Mouse (Mus musculus) erythroblast, embryonic 14.5 days (primary cell): Measurements from ENCODE around the gene Grik2. TPM values are rescaled to one million over a fixed set of nuclear protein-coding genes. Genes with fewer than 3 reads are reported as not detected.
"Not testable (repeated sequence)": the region's sequence is repeated elsewhere in the genome, so short reads cannot be mapped to it uniquely, and the experiment has no call there.

ENCODE experiments used
- H3K27me3 ChIP-seq: 2 replicates; pipeline ENCODE4 v1.6.1; 2012; ENCODE audit warnings: inconsistent platforms; ENCODE audit not compliant: control insufficient read depth
- H3K36me3 ChIP-seq: 2 replicates; pipeline ENCODE4 v1.6.1; 2012; ENCODE audit warnings: mild to moderate bottlenecking, inconsistent platforms; ENCODE audit not compliant: control insufficient read depth
- H3K4me1 ChIP-seq: 2 replicates; pipeline ENCODE4 v1.6.1; 2012; ENCODE audit warnings: inconsistent platforms; ENCODE audit not compliant: control insufficient read depth
- H3K4me3 ChIP-seq: replicated peaks from 2 replicates; pipeline ENCODE3; 2012; ENCODE audit warnings: moderate library complexity, mild to moderate bottlenecking, inconsistent platforms
- H3K9me3 ChIP-seq: 2 replicates; pipeline ENCODE4 v1.6.1; 2012; ENCODE audit warnings: low read length, inconsistent platforms, mixed read lengths; ENCODE audit not compliant: control insufficient read depth
- GATA1 ChIP-seq: IDR thresholded peaks from 2 replicates; pipeline ENCODE4 v1.6.1; 2012; ENCODE audit warnings: low read length, inconsistent platforms, mixed read lengths
- TAL1 ChIP-seq: IDR thresholded peaks from 3 replicates; pipeline ENCODE4 v1.6.1; 2012; ENCODE audit warnings: low read length, inconsistent platforms, mixed read lengths
- polyA plus RNA-seq: library from polyadenylated mRNA; stranded (reverse); fragments of >175 nt; gene quantifications from 2 replicates; pipeline ENCODE4 v1.2.3, GENCODE M21; 2012

Gene Grik2
- polyA plus RNA-seq, 1 experiment, result not detected

GRCm38 (mm10) chr10:49441369-49441768 is 347.2 kb downstream of the Grik2 start:
- Histone ChIP-seq H3K4me1 (no peaks in the 10 kb centered on the region), H3K4me3 (no peak overlapping the region), H3K9me3 (0 out of 2 replicates have a peak, but pooled peaks cover 2% of the 10 kb centered on the region), H3K36me3 (no peaks in the 10 kb centered on the region), H3K27me3 (no peaks in the 10 kb centered on the region)
- TF ChIP-seq TAL1 (no peak), GATA1 (no peak)

GRCm38 (mm10) chr10:49437057-49437456 is 351.5 kb downstream of the Grik2 start:
- Histone ChIP-seq H3K4me1 (no peaks in the 10 kb centered on the region), H3K27me3 (no peaks in the 10 kb centered on the region), H3K4me3 (no peak overlapping the region), H3K36me3 (no peaks in the 10 kb centered on the region), H3K9me3 (0 out of 2 replicates have a peak, but pooled peaks cover 2% of the 10 kb centered on the region)
- no peak for TF ChIP-seq TAL1

- Histone ChIP-seq H3K36me3 (no peaks in the 10 kb centered on the region), H3K27me3 (no peaks in the 10 kb centered on the region), H3K4me3 (no peak overlapping the region), H3K9me3 (0 out of 2 replicates have a peak, but pooled peaks cover 2% of the 10 kb centered on the region), H3K4me1 (no peaks in the 10 kb centered on the region)
- TF ChIP-seq GATA1, result no peak
- TF ChIP-seq TAL1, result no peak
These were observed 352.3 kb downstream of the Grik2 start for GRCm38 (mm10) chr10:49436301-49436700.

GRCm38 (mm10) chr10:49432825-49433224 is 355.7 kb downstream of the Grik2 start:
- H3K36me3 ChIP-seq, result no peaks in the 10 kb centered on the region
- no peaks in the 10 kb centered on the region for H3K27me3 ChIP-seq
- H3K9me3 ChIP-seq, result 0 out of 2 replicates have a peak, but pooled peaks cover 2% of the 10 kb centered on the region
- H3K4me1 ChIP-seq, result no peaks in the 10 kb centered on the region
- H3K4me3 ChIP-seq, result no peak overlapping the region
- no peak for TF ChIP-seq GATA1
- TF ChIP-seq TAL1, result no peak

- H3K4me1 ChIP-seq, result not testable (repeated sequence)
These were observed 371.4 kb downstream of the Grik2 start for GRCm38 (mm10) chr10:49417206-49417605.

GRCm38 (mm10) chr10:49382996-49383395 is 405.6 kb downstream of the Grik2 start:
- Histone ChIP-seq H3K4me1 (no peaks in the 10 kb centered on the region), H3K9me3 (no peaks in the 10 kb centered on the region), H3K36me3 (no peaks in the 10 kb centered on the region), H3K4me3 (no peak overlapping the region), H3K27me3 (no peaks in the 10 kb centered on the region)
- TF ChIP-seq TAL1 (no peak), GATA1 (no peak)

More at GRCm38 (mm10) chr10:49417206-49417605, 371.4 kb downstream of the Grik2 start:
- not testable (repeated sequence) for H3K4me3 ChIP-seq, H3K27me3 ChIP-seq, H3K9me3 ChIP-seq, H3K36me3 ChIP-seq

- Histone ChIP-seq H3K4me3 (no peak overlapping the region), H3K36me3 (no peaks in the 10 kb centered on the region), H3K27me3 (no peaks in the 10 kb centered on the region), H3K4me1 (no peaks in the 10 kb centered on the region), H3K9me3 (no peaks in the 10 kb centered on the region)
- TF ChIP-seq TAL1, result no peak
- TF ChIP-seq GATA1, result no peak
These were observed 406.7 kb downstream of the Grik2 start for GRCm38 (mm10) chr10:49381852-49382251.

- Histone ChIP-seq H3K27me3 (no peaks in the 10 kb centered on the region), H3K9me3 (peaks cover 4% of the 10 kb centered on the region), H3K4me1 (no peaks in the 10 kb centered on the region), H3K4me3 (no peak overlapping the region), H3K36me3 (no peaks in the 10 kb centered on the region)
- TF ChIP-seq GATA1 (no peak), TAL1 (no peak)
These were observed 420.0 kb downstream of the Grik2 start for GRCm38 (mm10) chr10:49368601-49369000.

- TF ChIP-seq TAL1, result no peak
- no peak for TF ChIP-seq GATA1
- Histone ChIP-seq H3K36me3 (no peaks in the 10 kb centered on the region), H3K27me3 (no peaks in the 10 kb centered on the region), H3K9me3 (peaks cover 4% of the 10 kb centered on the region), H3K4me3 (no peak overlapping the region), H3K4me1 (no peaks in the 10 kb centered on the region)
These were observed 423.3 kb downstream of the Grik2 start for GRCm38 (mm10) chr10:49365262-49365661.

- Histone ChIP-seq H3K27me3 (no peaks in the 10 kb centered on the region), H3K4me1 (no peaks in the 10 kb centered on the region), H3K9me3 (no peaks in the 10 kb centered on the region), H3K4me3 (no peak overlapping the region), H3K36me3 (no peaks in the 10 kb centered on the region)
- no peak for TF ChIP-seq TAL1
- TF ChIP-seq GATA1, result no peak
These were observed 466.2 kb downstream of the Grik2 start for GRCm38 (mm10) chr10:49322413-49322812.
